Mouse (Mus musculus) adipocyte (in vitro differentiated cells): ENCODE data around the gene Ccr3.
"Not testable (repeated sequence)": the region's sequence is repeated elsewhere in the genome, so short reads cannot be mapped to it uniquely, and the experiment has no call there.

Experiments
- DNase-seq: peaks from one replicate; pipeline ENCODE4 v3.0.0-alpha.2; 2016; ENCODE audit warnings: low spot score

Ccr3 gene

DNA sequence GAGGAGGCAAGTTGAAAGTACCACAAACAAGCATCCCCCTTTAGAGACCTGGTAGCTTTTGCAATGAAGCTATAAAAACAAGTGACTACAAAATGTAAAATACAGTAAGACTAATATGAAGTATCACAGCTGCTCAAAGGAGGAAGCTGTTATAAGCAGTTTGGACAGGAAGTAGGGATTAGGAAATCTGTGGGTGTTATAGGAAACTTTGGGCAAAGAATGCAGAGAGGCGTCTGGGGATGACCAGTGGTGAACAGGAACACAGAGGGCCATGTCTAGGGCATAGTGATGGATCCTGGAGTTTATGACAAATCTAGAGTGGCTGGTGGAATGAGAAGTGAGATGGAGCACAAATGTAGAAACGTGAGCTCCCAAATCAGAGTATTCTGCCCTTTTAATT lies 31.8 kb downstream of the Ccr3 start:
- DNase-seq = no peak

DNA sequence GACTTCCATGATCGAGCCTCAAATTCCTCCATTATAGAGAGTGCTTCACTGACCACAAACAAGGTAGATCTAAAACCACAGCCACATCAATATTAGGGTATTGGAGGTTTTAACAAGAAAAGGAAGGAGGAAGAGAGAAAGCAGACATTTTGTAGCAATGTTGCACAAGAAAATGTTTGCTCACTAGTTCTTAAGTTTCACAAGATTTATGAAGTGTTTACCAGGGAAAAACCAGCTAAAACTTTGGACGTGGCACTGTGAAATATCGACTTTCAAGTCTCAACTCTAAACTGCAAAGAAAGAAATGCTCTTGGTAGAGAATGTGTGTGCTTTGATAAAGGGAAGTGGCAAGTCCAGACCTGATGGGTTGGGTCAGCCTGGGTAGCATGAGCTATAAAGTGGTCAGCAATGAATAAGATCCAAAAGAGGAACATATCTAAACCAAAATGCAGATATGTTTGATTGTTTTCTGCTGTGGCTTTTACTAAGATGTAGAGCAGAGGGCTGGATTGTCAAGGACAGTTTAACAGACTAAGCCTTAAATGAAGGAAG lies 34.5 kb downstream of the Ccr3 start:
- DNase-seq = no peak

DNA sequence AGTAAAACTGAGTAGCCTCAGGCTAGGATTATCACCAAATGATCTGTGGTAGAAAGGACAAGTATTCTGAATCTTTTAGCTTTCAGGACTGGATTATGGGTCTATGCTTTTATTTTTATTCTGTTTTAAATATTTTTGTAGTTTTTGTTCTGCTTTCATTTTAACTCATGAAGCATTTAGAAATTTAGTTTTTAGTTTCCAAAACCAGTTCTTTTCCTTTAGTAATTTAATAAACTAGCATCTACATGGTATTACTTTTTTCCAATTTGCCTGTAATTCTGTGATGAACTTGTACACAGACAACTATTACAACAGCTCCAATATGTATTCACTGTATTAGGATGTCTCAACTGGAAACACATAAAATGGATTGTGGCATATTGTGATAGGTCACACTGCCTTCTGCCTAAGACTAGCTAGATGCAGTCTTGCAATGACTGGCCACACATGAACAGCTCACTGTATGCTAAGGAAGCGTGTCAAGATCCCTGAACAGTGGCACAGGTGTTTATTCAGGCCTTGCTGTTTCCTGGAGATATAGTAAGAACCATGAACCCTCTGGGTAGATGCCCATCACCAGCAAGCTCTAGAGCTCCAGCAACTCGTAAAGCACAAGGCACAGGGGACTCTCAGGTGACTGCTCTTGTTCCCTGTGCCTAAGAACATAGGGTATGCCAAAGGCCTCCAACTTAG lies 38.0 kb downstream of the Ccr3 start:
- DNase-seq = no peak

DNA sequence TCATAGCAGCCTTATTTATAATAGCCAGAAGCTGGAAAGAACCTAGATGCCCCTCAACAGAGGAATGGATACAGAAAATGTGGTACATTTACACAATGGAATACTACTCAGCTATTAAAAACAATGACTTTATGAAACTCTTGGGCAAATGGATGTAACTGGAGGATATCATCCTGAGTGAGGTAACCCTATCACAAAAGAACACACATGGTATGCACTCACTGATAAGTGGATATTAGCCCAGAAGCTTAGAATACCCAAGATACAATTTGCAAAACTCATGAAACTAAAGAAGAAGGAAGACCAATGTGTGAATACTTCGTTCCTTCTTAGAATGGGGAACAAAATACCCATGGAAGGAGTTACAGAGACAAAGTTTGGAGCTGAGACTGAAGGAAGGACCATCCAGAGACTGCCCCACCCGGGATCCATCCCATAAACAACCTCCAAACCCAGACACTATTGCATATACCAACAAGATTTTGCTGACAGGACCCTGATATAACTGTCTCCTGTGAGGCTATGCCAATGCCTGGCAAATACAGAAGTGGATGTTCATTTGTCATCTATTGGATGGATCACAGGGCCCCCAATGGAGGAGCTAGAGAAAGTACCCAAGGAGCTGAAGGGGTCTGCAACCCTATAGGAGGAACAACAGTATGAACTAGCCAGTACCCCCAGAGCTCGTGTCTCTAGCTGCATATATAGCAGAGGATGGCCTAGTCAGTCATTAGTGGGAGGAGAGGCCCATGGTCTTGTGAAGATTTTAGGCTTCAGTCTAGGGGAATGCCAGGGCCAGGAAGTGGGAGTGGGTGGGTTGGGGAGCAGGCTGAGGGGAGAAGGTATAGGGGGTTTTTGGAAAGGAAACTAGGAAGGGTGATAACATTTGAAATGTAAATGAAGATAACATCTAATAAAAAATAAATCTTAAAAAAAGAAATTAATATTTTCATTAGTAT lies 40.0 kb downstream of the Ccr3 start:
- not testable (repeated sequence) for DNase-seq

DNA sequence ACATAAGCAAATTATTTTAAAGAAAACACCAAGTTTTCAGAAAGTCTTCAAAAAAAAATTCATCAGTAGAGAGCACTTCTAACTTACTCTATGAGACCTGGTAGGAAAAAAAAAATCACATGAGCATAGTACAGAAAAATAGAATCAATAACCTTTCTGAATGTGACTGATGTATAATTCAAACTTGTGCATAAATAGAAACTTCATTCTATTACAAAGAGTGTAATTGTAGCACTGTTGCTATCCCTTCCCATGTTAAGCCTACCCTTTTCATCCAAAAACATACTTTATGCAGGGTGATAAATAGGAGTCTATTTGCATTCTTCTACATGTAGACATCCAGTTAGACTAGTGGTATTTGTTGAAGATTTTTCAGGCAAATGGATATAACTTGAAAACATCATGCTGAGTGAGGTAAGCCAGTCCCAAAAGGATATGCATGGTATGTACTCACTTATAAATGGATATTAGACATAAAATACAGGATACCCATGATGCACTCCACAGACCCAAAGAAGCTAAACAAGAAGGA lies 44.9 kb downstream of the Ccr3 start:
- DNase-seq = no peak

DNA sequence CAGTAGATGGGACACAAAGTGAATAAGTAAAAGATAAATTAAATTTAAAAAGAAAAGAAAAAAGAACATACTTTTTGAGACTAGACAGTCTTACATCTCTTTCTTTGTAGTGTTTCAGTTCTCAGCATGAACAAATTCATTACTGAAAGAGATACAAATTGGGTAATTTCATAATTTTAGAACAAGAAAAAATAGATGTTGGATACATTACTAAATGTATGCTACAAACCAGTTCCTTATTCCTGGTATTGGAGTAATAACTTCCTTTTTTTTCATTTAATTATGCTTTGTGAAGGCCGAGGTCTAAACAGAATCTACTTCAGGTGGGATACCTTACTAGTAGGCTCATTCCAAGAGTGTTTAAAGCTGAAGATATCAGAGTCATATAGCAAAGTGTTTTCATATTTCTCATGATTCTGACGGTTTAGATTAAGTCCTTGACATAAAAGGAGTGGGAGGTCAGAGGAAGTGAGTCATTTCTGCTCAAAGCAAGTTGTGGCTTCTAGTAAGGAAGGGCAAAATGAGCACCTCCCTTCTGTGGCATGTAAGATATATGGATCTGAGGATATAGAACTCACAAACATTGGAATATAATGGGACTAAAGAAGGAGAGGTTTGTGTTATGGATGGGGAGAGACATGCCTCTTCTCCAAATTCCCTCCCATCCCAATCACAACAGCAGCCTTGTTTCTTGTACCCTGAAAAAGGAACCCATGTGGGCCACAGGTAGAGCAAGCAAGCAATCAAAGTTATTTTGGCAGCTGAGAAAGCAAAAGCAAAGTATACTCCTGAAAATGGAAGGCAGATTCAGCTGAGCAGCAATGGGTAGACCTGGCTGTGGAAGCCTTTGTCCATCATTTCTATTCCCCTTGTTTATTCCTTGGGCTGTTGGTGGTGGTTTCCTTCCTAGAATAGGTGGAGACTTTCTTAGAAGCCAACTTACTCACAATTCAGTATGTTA lies 46.6 kb downstream of the Ccr3 start:
- no peak for DNase-seq

DNA sequence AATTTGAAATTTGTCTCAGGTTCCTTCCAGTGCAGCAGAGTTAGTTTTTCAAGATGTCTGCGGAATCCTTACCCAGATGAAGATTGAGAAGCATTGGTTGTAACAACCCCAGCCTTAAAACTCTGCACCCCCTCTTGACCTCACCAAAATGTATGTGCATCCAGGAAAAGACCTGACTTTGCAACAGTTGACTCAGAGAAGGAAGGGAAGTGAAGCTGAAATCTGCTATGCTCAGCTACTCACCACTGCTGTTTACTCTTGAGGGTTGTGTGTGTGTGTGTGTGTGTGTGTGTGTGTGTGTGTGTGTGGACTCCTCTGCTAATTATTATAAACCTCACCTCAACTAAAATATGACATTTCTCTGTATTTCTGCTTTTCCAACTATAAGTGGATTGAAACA lies 49.7 kb downstream of the Ccr3 start:
- no peak for DNase-seq

DNA sequence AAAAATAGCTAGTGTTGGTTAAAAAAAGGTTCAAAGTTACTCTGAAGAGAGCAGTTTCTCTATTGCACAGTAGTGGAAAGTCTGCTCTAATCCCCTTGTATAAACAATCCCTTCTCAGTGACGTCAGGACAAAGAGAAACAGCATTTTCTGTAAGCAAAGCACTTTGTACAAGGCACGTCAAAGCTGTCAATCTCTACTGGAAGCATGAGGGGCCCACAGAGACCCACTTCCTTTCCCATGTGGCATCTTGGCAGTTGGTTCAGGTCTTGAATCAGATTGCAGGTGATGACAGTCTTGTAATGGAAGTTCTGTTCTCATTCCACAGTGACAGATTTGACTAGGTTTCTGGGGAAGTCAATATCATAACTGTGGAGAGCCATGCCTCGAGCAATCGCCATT lies 58.0 kb downstream of the Ccr3 start:
- no peak for DNase-seq

DNA sequence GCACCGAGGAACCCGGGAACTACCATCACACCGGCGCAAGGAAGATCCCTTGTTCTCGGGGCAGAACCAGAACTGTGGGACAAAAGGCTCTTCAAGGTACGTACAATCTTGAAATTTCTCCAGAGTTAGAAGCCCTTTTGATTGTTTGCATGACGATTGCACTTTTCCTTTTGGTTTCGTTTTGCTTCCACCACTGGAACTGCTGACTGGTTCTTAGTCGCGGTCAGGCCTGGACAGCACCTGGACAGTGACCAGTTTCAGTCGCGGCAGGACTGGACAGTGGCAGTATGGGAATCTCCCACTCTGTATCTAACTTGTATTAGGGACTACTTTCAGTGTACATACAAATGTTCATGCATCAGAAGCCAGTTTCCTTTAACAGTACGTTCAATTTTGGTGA lies 58.7 kb downstream of the Ccr3 start:
- not testable (repeated sequence) for DNase-seq
